Mouse (Mus musculus) left cerebral cortex, postnatal 25 days (tissue): ENCODE data around the gene Uba3. TPM values are rescaled to one million over a fixed set of nuclear protein-coding genes. Genes with fewer than 3 reads are reported as not detected.

Experiments used
- DNase-seq, 2 experiments: peaks; one replicate each; pipeline ENCODE4 v3.0.0; 2022; ENCODE audit warnings: low spot score in 2 of 2, mixed read lengths in 1 of 2
- intact Hi-C: fragments of 180-260 bp; cut with DNase I; formaldehyde crosslinking; loops from one replicate; pipeline ENCODE4 v1.15.1; 2025
- total RNA-seq, 2 experiments: library from RNA; stranded (reverse); gene quantifications; 2 replicates each; pipeline ENCODE4 v1.2.3; 2021

Gene Uba3
- total RNA-seq: 10 to 100 TPM; 68.6 to 75.2 TPM

DNA sequence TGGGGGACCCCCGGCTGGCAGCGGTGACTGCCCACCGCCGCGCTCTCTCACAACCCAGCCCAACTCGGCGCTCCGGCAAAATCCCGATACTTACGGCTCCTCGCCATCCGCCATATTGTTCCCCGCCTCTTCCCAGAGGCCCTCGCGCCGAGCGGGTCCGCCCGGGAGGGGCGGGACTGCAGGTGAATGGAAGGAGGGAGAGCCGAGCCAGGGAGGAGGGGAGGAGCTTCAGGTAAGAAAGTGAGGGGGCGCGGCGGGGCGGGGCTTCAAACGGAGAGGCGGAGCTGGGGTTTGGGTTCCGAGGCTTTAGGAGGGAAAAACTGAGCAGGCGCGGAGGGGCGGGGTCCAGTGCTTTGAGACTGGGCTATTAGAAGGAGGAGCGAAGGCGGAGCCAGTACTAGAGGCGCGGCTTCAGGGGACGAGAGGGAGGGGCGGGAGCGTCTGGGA is at the start of gene Uba3:
TSS of gene Uba3 (minus strand) at position 209 of the 447 bp plus-strand sequence.
- intact Hi-C loops: loop anchor here (2.0 kb wide), 1 partner anchor 27 kb away; the partner anchor contains the start of gene Tmf1
- DNase-seq: peak; percentile 96 to 99

DNA sequence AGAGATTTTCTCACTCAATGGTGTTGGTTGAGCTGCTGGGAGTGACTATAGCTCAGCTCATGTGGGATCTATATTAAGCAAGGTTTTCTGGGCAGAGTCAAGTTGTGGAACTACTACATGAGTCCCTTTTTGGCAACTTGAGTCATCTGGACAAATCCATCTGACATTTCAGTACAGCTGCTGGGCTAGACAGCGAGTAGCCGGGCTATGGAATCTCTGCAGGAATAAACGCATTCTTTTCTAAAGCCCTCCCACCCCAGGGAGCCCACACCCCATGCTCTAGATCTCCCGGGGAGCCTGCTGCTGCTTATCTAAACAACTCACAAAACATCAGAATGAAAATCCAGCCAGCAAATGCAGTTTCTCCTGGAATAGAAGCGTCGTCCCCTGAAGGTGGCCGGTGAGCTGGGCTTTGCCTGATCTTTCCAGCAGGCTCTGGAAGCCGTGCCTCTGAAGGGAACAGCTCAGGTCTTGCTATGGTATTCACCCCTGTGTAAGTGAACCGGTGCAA is 47.3 kb upstream of the Uba3 start, which contains the start of gene Lmod3:
TSS of gene Lmod3 (minus strand) at position 49 of the 511 bp plus-strand sequence.
- DNase-seq: peak; percentile 7 to 73
- intact Hi-C loops: loop anchor here (2.0 to 5.0 kb wide), 2 partner anchors 270 to 490 kb away; no protein-coding TSS in a partner anchor

DNA sequence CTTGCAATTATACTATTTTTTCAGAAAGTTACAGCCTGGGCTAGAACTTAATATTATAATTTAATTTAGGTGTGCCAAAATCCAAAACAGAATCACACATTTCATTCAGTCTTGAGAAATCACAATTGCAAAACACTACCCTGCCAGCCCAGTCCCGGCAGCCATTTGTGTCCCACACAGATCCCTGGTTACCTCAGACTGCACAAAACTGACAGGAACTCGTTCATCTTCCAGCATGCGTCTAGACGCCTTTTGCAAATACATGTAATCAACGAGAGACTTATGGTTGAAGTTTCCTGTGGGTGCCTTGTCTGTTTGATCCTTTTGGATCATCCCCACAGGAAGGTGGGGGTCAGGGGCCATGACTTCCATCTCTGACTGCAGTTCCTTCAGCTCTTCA is 46.6 kb upstream of the Uba3 start:
- no peak for DNase-seq
- intact Hi-C loops: loop anchor here (2.0 to 5.0 kb wide), 2 partner anchors 271 to 490 kb away; no protein-coding TSS in a partner anchor

DNA sequence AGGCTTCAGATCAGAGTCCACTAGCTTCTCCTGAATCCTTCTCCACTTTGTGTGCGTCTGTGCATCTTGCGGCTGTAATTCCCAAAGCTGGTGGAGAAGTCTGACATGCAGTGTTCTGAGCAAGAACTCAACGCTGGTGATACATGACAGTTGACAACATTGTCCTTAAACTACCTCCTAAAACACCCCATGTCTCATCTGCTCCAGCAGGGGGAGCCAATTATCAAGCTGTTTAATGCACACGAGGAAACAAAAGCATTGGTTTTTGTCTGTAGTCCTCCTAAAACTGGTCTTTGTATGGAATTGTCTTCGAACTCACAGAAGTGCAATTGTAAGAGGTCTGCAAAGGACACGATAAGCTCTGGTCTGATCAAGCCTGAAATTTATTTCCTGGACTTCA is 45.5 kb upstream of the Uba3 start:
- peak; percentile 59 to 74 for DNase-seq
- intact Hi-C loops: loop anchor here (5.0 kb wide), 1 partner anchor 491 kb away; no protein-coding TSS in a partner anchor

DNA sequence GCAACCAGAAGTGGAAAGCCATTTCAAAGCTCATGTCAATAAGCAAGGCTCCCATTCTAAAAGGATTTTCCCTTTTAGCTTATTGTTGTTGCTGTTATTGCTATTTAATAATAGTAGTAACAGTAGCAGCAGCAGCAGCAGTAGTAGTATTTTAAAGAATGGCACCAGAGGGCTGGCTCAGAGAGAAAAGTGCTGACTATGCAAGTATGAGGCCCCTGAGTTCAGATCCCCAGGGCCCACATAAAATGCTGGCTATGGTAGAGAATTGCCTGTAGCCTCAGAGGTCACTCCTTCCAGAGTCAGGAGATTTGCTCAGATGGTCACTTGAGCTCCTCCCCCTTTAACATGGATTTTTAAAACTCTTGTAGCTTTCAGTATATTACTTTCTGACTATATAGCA is 39.8 kb upstream of the Uba3 start:
- intact Hi-C loops: no loop called here

DNA sequence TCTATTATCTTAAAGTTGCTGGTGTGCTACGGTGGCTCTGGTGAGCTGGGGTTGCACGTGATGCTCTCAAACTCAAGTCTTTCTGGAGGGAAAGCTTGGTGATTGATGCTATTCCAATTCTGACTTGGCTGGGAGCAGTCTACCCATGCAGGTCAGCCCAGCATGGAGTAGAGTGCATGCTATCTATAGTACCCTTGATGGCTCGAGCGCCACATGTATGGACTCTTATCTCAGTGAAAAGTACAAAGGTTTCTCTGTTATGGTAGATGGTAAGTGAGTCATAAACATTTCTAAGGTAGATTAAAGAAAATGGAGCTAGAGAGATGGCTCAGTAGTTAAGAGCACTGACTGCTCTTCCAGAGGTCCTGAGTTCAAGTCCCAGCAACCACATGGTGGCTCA is 37.1 kb upstream of the Uba3 start:
- intact Hi-C loops: no loop called here
- no peak for DNase-seq

More for the DNA sequence above, 39.8 kb upstream of the Uba3 start:
- no peak for DNase-seq

DNA sequence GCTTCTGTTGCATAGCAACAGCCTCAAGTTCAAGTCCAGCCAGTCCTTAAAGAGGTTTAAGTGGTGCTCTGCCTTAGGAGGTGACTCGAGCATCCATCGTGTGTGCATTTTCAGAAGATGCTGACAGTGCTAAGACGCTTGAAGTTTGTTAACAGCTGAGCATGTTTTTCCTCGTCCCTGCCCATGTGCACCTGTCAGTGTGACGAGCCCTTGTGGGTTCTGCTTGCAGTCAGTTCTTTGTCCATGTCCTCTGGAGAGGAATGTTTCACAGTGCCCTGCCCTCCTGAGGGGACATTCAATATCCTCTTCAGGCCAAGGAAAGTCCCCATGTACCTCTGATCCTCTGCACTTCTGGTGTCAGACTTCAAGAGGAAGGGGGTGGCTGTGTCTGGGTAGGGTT is 34.6 kb upstream of the Uba3 start:
- intact Hi-C loops: no loop called here
- DNase-seq: no peak

DNA sequence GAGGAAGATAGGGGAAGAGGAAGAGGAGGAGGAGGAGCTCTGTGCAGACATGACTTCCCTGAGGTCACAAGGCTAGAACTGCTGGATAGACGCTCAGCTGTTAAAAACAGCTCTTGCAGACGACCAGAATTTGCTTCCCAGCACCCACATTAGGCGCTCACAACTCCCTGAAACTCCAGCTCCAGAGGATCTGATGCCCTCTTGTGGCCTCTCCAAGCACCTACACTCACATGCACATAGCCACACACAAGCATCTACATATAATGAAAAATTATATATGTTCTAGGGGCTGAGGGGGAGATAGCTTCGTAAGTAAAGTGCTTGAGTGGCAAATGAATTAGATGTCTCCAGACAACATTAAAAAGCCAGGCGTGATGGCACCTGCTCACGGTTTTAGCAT is 33.9 kb upstream of the Uba3 start:
- no peak for DNase-seq
- intact Hi-C loops: no loop called here

DNA sequence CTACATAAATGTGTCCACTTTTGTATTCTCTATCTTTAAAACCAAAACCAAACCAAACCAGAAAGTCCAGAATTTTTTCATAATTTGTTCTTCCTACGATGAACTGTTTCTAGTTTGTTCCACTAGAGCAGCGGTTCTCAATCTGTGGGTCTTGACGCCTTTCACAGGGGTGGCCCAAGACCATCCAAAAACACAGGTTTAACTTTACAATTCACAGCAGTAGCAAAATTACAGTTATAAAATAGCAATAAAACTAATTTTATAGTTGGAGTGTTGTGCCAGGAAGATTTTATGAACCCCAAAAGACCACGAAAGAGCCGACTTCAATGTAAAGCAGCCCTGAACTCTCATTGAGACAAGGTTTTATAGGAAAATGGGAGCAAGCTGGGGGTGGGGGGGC is 30.6 kb upstream of the Uba3 start:
- intact Hi-C loops: no loop called here

DNA sequence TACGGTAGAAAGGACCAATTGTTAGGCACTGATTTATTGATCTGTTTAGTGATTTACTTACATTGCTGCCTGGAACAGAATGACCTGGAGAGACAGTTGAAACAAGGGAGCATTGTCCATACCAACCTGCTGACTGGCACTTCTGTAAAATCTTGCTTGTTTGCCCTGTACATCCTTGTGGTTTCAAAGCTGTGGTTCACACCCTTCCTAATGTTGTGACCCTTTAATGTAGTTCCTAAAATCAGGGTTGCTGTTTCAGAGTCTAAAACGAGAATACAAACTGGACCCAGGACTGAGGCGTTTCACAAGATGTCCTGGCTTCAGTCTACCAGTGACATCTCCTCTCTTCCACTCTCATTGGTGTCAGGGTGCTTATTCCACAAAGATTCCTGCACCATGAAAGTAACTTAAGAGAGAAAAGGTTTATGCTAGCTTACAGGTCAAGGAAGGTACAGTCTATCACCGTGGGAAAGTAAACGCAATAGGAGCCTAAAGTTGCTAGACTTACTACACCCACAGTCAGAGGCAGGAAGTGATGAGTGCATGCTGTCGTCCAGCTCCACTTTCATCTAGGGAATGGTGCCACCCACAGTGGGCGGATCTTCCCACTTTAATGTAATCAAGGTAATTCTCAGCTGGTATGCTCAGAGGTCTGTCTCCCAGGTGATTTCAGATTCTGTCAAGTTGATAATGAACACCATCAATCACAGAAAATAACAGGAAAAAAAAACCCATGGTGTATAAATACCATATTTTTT is 29.6 kb upstream of the Uba3 start:
- DNase-seq: no peak
- intact Hi-C loops: no loop called here

More for the DNA sequence above, 30.6 kb upstream of the Uba3 start:
- no peak for DNase-seq

DNA sequence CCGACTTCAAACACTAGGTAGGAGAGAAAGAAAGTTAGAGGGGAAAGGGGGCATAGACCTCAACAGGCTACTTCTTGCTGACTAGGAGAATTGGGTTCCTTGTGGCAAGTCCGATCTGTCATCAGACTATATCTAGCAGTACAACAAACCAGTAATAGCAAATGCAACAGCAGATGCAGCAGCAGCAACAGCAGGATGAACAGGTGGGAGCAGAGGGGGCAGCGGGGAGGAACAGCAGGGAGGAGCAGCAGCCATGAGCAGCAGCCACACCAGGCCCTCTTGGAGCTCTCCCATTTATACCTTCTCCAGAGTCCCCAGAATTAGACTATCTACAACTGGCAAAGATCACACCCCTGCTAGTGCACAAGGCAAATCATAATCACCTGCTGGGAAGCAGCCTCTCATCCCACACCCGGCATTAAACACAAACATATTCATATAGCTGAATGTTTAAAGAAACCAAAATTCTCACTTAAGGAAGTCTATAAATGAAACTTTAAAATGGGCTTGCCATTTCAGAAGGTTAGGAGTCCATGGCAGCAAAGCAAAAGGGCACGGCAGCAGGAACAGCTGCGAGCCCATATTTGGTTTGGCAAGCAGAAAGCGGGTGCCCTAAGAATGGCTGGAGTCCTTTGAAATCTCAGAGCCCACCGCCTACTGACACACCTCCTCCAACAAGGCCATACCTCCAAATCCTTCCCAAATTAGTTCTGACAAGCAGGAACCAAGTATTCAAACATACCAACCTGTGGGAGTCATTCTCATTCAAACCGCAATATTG is 21.8 kb upstream of the Uba3 start:
- DNase-seq: no peak
- intact Hi-C loops: no loop called here

DNA sequence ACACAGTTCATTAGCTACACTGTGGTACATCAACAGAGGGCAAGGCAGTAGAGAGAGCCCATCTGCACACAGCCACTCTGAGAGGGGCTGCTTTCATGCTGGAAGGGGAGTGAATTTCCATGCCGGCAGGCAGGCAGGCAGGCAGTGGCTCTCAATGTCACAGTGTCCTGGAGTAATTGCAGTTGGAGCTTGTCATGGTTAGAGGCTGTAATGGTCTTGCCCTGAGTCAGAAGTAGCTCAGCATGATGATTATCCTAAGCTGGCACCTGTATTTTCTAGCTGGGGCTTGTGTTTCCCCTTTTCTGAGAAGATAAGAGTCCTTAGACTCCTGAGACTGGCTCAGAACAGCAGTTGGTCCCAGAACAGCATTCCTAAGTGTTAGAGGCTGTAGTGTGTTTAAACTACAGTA is 20.6 kb upstream of the Uba3 start:
- no peak for DNase-seq
- intact Hi-C loops: no loop called here

DNA sequence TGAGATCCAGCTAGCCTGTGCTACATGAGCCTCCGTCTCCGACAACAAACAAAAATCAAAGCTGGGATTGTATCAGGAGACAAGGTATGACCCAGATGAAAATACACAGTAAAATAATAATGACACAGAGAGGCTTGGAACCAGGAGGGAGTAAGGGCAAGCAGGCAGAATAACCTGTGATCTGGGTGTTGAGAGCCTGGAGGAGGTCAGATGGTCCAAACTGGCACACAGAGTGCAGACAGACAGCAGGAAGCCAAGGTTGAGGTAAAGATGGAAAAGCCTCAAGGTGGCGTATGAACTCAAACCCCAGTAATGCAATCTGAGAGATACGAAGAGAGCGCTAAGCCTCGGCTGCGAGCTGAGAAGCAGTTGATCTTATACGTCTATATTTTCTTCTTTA is 19.1 kb upstream of the Uba3 start:
- intact Hi-C loops: no loop called here
- no peak for DNase-seq

DNA sequence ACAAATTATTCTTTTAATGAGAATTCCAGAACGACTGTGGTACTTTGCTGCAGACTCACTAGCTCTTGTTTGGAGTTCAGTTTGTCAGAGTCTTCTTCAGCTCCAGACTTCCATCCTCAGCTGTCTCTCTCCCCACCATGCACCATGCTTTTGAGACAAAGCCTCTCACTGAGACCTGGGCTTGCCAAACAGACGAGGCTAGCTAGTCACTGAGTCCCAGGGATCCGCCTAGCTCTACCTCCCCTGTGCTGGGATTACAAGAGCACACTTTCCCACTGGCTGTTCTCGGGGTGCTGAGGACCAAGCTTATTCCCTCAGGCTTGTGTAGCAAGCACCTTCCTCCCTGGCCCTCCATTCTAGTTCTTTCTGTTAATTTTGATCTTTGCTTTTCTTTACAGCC is 18.1 kb upstream of the Uba3 start:
- DNase-seq: no peak
- intact Hi-C loops: no loop called here

DNA sequence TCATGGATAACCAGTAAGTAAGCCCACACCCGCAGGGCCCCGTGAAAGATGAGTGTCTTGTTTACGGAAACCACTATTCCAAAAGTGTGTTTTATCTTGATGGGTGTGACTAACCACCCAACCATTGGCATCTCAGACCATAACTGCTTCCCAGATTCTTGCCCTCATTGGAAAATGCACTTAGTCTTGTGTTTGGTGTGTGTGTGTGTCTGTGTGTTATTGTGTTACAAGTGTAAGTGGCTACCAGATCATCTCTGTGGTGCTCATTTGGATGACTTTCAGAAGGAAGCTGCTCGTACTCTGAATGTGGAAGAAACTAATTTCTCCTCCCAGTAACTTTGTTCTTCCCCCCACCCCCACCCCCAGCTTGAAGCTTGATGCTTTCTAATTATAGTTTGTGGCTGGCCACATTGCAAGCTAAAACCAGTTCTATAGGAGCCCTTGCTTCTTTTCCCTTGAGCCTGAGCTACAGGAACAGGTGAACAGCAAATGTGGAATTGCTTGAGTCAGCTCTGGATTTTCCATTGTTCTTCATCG is 17.6 kb upstream of the Uba3 start:
- DNase-seq: no peak
- intact Hi-C loops: no loop called here

DNA sequence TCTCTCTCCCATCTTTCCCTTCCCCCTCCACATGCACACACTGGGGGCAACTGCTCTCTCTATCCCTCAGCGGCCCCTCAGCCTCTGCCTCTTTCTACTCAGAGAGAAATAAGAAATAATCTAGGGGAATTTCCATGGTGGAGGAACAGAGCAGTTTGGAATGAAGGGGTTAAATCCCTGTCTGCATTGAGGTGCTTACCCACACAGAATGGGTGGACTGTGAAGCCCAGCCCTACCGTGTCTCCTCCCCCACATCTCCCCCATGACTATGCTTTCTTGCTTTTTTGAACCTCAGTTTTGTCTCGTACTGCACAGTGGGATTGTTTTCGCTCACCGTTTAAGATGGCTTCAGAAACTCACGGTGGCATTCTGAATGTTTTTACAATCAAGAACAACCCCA is 16.9 kb upstream of the Uba3 start:
- peak in 1 of 2 experiments; percentile 48 for DNase-seq
- intact Hi-C loops: no loop called here

DNA sequence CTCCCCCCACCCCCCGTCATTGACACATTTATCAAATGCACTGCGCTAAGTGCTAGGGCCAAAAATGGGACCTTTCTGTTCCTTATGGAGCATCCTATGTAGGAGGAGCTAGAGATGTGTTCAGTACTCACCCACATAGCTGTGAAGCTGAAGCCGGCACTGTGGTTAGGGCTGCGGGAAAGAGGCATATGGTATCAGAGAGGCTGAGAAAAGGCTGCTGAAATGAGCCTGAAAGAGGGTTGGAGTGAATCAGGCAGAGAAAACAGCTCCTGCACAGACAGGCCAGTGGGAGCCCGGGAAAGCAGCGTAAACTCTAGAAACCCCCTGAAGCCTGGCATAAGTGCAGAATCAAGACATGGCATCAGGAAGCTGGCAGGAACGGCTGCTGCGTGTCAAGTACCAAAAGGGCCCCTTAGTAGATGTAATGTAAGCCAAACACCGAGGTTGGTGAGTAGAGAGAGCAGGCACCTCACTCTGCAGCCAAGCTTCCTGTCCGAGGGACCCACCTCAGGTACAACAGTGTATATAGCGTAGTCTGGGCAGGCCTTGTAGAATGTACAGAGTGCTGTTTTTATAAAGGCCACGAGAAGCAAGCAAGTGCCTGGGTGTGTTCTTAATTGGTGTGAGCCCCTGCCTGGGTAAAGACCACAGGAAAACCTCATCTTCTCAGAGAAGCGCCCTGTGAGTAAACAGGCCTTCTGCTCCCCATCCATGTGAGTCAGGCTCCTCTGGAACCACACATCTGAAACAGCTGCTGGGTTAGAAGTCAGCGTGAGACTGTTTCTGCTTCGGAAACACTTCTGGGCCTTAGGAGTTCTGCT is 16.0 kb upstream of the Uba3 start:
- DNase-seq: peak; percentile 63 to 92
- intact Hi-C loops: no loop called here

DNA sequence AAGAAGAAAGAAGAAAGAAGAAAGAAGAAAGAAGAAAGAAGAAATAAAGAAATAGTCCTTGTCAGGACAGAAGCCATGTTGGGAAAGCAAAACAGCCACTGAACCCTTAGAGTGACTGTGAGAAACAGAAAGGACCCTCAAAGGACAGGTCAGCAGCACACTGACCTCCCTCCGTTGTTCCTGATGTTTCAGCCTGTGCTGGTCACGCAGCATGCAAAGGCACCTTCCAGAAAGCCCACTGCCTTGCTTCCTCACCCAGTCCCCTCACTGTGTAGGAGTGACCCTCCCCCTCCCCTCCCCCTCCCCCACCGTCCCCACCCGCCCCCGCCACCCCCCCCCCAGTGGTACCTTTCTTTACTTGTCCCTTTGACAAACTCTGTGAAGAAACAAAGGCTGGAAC is 15.2 kb upstream of the Uba3 start:
- intact Hi-C loops: no loop called here
- DNase-seq: no peak

DNA sequence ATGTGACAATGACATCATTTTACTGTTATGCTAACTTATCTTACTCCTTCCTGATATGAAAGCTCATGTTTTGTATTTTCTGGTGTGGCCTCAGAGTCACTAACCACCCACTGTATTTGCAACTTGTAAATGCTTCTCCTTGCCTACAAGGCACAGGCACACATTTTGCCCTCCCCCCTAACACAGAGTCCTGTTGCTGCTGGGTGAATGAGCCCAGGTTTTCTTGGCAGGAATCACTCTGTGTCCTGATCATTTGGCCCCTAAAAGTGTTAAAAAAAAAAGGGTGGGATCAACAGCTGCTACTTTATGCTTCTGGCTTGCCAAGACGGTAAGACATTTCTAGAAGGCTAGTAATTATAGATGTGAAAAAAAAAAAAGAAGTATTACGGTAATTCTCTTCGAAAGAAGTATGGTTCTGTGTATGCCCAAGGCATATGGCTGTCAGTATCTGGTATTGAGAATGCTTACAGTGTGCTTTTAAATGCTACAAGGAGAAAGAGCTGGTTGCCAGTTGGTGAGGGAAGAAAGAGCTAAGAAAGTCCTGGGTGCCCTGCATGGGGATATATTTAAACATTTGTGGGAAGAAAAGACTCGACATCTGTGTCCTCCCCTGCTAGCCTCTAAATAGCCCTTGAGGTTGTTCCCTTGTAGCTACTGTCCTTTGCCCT is 10.8 kb upstream of the Uba3 start:
- intact Hi-C loops: no loop called here
- DNase-seq: peak in 1 of 2 experiments; percentile 60
